ENCODE assay signal across 12 mouse cellular contexts in the genomic region with DNA sequence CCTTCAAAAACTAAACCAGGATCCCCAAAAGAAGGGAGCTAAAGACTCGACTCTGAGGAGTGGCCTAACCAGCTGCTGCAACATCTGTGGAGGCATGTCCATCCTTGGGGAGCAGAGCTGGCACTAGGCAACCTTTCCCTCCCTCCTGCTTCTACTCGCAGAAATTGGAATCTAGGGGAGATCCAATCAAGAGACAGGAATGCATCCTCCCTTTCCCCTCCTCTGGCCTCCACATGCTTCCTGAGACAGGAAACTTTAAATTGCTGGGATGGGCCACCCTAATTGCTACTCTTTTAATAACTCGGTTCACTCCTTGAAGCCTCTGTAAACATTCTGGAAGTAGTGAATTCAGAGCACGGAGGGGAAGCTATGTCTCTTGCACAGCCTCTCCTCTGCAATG.
DNase-seq lines count a peak whose midpoint lies in the region; ATAC-seq lines count a peak whose summit lies in the region.
"Had no signal": no experiment of that assay in that cellular context is flagged by ENCODE, and none has a peak within 500 bp of the region (broad histone marks: within the 10 kb centered on the region; RNA-seq: fewer than 3 reads in every experiment).

No protein-coding gene starts in this region.

- no peak overlapping the region for H3K4me2 ChIP-seq in kidney, embryonic 14.5 days (replicated peaks; ENCODE audit: low read depth, low read length)
- H3K4me2 ChIP-seq in stomach, embryonic 16.5 days (ENCODE audit: low read depth, low read length), result no peak overlapping the region
- H3K4me2 ChIP-seq in midbrain, embryonic 15.5 days, result no peak overlapping the region
- H3K4me2 ChIP-seq in midbrain, embryonic 11.5 days, result no peak overlapping the region
- H3K4me2 ChIP-seq: forebrain, embryonic 12.5 days; hindbrain, embryonic 15.5 days had no signal

- H3K27ac ChIP-seq in kidney, embryonic 14.5 days (ENCODE audit: low read depth, low read length), result peak overlapping the region; percentile 77
- peak overlapping the region; percentile 52; the same call in 1 of the 2 replicates for H3K27ac ChIP-seq in embryonic facial prominence, embryonic 10.5 days (replicated peaks)
- H3K27ac ChIP-seq in stomach, embryonic 16.5 days (ENCODE audit: low read length), result peak overlapping the region; percentile 62
- no peak overlapping the region for H3K27ac ChIP-seq in midbrain, embryonic 15.5 days
- no peak overlapping the region for H3K27ac ChIP-seq in midbrain, embryonic 11.5 days (ENCODE audit: low read depth, low read length)
- H3K27ac ChIP-seq: forebrain, embryonic 12.5 days; hindbrain, embryonic 15.5 days; midbrain, embryonic 10.5 days had no signal

- intact Hi-C loops in heart, postnatal 10 days (cut with DNase I), result loop anchor here (5.0 kb wide), 1 partner anchor 162 kb away; no protein-coding TSS in a partner anchor

- H3K36me3 ChIP-seq in kidney, embryonic 14.5 days (ENCODE audit: control insufficient read depth, insufficient read depth, low read length), result no peaks in the 10 kb centered on the region
- no peaks in the 10 kb centered on the region for H3K36me3 ChIP-seq in embryonic facial prominence, embryonic 10.5 days (replicated peaks)
- no peaks in the 10 kb centered on the region for H3K36me3 ChIP-seq in stomach, embryonic 16.5 days (ENCODE audit: control insufficient read depth, insufficient read depth, low read length)
- no peaks in the 10 kb centered on the region for H3K36me3 ChIP-seq in midbrain, embryonic 15.5 days (replicated peaks)
- no peaks in the 10 kb centered on the region for H3K36me3 ChIP-seq in midbrain, embryonic 11.5 days (ENCODE audit: control insufficient read depth, insufficient read depth, low read length)
- H3K36me3 ChIP-seq: forebrain, embryonic 12.5 days; hindbrain, embryonic 15.5 days; midbrain, embryonic 10.5 days had no signal

- peak; percentile 88 for ATAC-seq in kidney, embryonic 14.5 days (ENCODE audit: low FRiP score, low TSS enrichment)
- peak; percentile 17; the same call in 1 of the 2 replicates for ATAC-seq in stomach, embryonic 16.5 days (ENCODE audit: insufficient read depth, low FRiP score)
- no peak for ATAC-seq in midbrain, embryonic 15.5 days (replicated peaks)
- ATAC-seq in midbrain, embryonic 11.5 days (ENCODE audit: low FRiP score), result no peak

- no peaks in the 10 kb centered on the region for H3K27me3 ChIP-seq in kidney, embryonic 14.5 days (ENCODE audit: control insufficient read depth, insufficient read depth, low read length)
- no peaks in the 10 kb centered on the region for H3K27me3 ChIP-seq in embryonic facial prominence, embryonic 10.5 days (replicated peaks; ENCODE audit: low read depth, poor library complexity, severe bottlenecking)
- H3K27me3 ChIP-seq in stomach, embryonic 16.5 days (ENCODE audit: control insufficient read depth, insufficient read depth, low read length), result no peaks in the 10 kb centered on the region
- no peaks in the 10 kb centered on the region for H3K27me3 ChIP-seq in midbrain, embryonic 15.5 days (replicated peaks)
- no peaks in the 10 kb centered on the region for H3K27me3 ChIP-seq in midbrain, embryonic 11.5 days (ENCODE audit: control insufficient read depth, insufficient read depth, low read length)
- H3K27me3 ChIP-seq: forebrain, embryonic 12.5 days; hindbrain, embryonic 15.5 days had no signal

- H3K9me3 ChIP-seq in kidney, embryonic 14.5 days (ENCODE audit: control insufficient read depth, low read length), result no peaks in the 10 kb centered on the region
- H3K9me3 ChIP-seq in embryonic facial prominence, embryonic 10.5 days, result no peaks in the 10 kb centered on the region
- no peaks in the 10 kb centered on the region for H3K9me3 ChIP-seq in stomach, embryonic 16.5 days (replicated peaks; ENCODE audit: control insufficient read depth, low read length)
- H3K9me3 ChIP-seq in midbrain, embryonic 15.5 days, result no peaks in the 10 kb centered on the region
- no peaks in the 10 kb centered on the region for H3K9me3 ChIP-seq in midbrain, embryonic 11.5 days (ENCODE audit: control insufficient read depth, low read length)
- H3K9me3 ChIP-seq: forebrain, embryonic 12.5 days; hindbrain, embryonic 15.5 days; midbrain, embryonic 10.5 days had no signal

- no peak overlapping the region for H3K9ac ChIP-seq in kidney, embryonic 14.5 days (ENCODE audit: low read depth, low read length)
- H3K9ac ChIP-seq in stomach, embryonic 16.5 days (ENCODE audit: low read length), result no peak overlapping the region
- no peak overlapping the region for H3K9ac ChIP-seq in midbrain, embryonic 15.5 days
- no peak overlapping the region for H3K9ac ChIP-seq in midbrain, embryonic 11.5 days (ENCODE audit: low read length)
- H3K9ac ChIP-seq: forebrain, embryonic 12.5 days; hindbrain, embryonic 15.5 days had no signal

- WGBS in kidney, embryonic 14.5 days, result 6% methylated on average over 4 of the region's 4 CpGs
- 31% methylated on average over 4 of the region's 4 CpGs for WGBS in embryonic facial prominence, embryonic 10.5 days
- 12% methylated on average over 4 of the region's 4 CpGs for WGBS in stomach, embryonic 16.5 days
- WGBS in midbrain, embryonic 15.5 days, result 54% methylated on average over 4 of the region's 4 CpGs
- WGBS in midbrain, embryonic 11.5 days, result 65% methylated on average over 4 of the region's 4 CpGs

- no peak for DNase-seq in kidney, adult 18-20 months
- DNase-seq in embryonic facial prominence, embryonic 10.5 days (ENCODE audit: low spot score), result peak; percentile 15
- DNase-seq in heart, postnatal 10 days, result peak; percentile 42 to 53
- no peak for DNase-seq in thymus, postnatal 25 days
- DNase-seq in midbrain, embryonic 11.5 days (ENCODE audit: low spot score, missing footprints), result no peak
- DNase-seq: cerebellum, adult 9-11 months had no signal

- H3K4me3 ChIP-seq in kidney, embryonic 14.5 days (ENCODE audit: low read length), result no peak overlapping the region
- H3K4me3 ChIP-seq in embryonic facial prominence, embryonic 10.5 days, result no peak overlapping the region
- no peak overlapping the region for H3K4me3 ChIP-seq in stomach, embryonic 16.5 days (replicated peaks; ENCODE audit: low read length)
- H3K4me3 ChIP-seq in midbrain, embryonic 15.5 days, result no peak overlapping the region
- H3K4me3 ChIP-seq in midbrain, embryonic 11.5 days (ENCODE audit: low read depth, low read length), result no peak overlapping the region
- H3K4me3 ChIP-seq: forebrain, embryonic 12.5 days; hindbrain, embryonic 15.5 days; midbrain, embryonic 10.5 days had no signal

- H3K4me1 ChIP-seq in kidney, embryonic 14.5 days (ENCODE audit: control insufficient read depth, insufficient read depth, low read length), result peaks cover 18% of the 10 kb centered on the region
- peaks cover 16% of the 10 kb centered on the region for H3K4me1 ChIP-seq in embryonic facial prominence, embryonic 10.5 days
- peaks cover 7% of the 10 kb centered on the region for H3K4me1 ChIP-seq in stomach, embryonic 16.5 days (ENCODE audit: control insufficient read depth, insufficient read depth, low read length)
- H3K4me1 ChIP-seq in midbrain, embryonic 15.5 days, result no peaks in the 10 kb centered on the region
- H3K4me1 ChIP-seq in midbrain, embryonic 11.5 days (ENCODE audit: control insufficient read depth, insufficient read depth, low read length), result no peaks in the 10 kb centered on the region
- H3K4me1 ChIP-seq: forebrain, embryonic 12.5 days; hindbrain, embryonic 15.5 days; midbrain, embryonic 10.5 days had no signal

Comparison
In these comparisons a context has a peak if more than half of its experiments do, and no peak if none do; other contexts are left out.
1. ATAC-seq: peak in kidney, embryonic 14.5 days (single experiment) and stomach, embryonic 16.5 days (single experiment); none in midbrain, embryonic 15.5 days (single experiment) and midbrain, embryonic 11.5 days (single experiment).
2. H3K27ac ChIP-seq: peak in kidney, embryonic 14.5 days (single experiment), embryonic facial prominence, embryonic 10.5 days (single experiment) and stomach, embryonic 16.5 days (single experiment); none in midbrain, embryonic 15.5 days (single experiment) and midbrain, embryonic 11.5 days (single experiment).
3. DNase-seq: peak in embryonic facial prominence, embryonic 10.5 days (single experiment) and heart, postnatal 10 days (2 of 2); none in kidney, adult 18-20 months (single experiment), thymus, postnatal 25 days (single experiment) and midbrain, embryonic 11.5 days (single experiment).